ENCODE assay signal across 11 mouse cellular contexts in genomic region chr2:157824249-157824648, GRCm38 (mm10).
"Had no signal": no experiment of that assay in that cellular context is flagged by ENCODE, and none has a peak within 500 bp of the region (broad histone marks: within the 10 kb centered on the region; RNA-seq: fewer than 3 reads in every experiment).

No protein-coding gene starts in this region.

- H3K9ac ChIP-seq: kidney, embryonic 15.5 days; limb, embryonic 13.5 days; liver, embryonic 14.5 days; midbrain, embryonic 12.5 days had no signal

- H3K27me3 ChIP-seq: kidney, embryonic 15.5 days; limb, embryonic 13.5 days; midbrain, embryonic 12.5 days had no signal

- ATAC-seq: midbrain, embryonic 16.5 days had no signal

- DNase-seq: kidney, postnatal 14 days; lung, adult 18-20 months; right cerebral cortex, adult 18-20 months; right cerebral cortex, postnatal 4 days; spleen, adult 18-20 months; thymus, postnatal 36 days had no signal

- H3K27ac ChIP-seq: kidney, embryonic 15.5 days; limb, embryonic 13.5 days; liver, embryonic 14.5 days; midbrain, embryonic 12.5 days had no signal

- H3K9me3 ChIP-seq: kidney, embryonic 15.5 days; limb, embryonic 13.5 days; midbrain, embryonic 12.5 days had no signal

- H3K4me2 ChIP-seq: kidney, embryonic 15.5 days; limb, embryonic 13.5 days; midbrain, embryonic 12.5 days had no signal

- H3K4me3 ChIP-seq: kidney, embryonic 15.5 days; limb, embryonic 13.5 days; midbrain, embryonic 12.5 days had no signal
